Mouse (Mus musculus) T-helper 17 cell (primary cell): ENCODE measurements around the gene Sorl1.
"Not testable (repeated sequence)": the region's sequence is repeated elsewhere in the genome, so short reads cannot be mapped to it uniquely, and the experiment has no call there.

Source experiments
- in situ Hi-C, 2 experiments: fragments of 300-600 bp; cut with MboI, MseI; formaldehyde crosslinking; loops; 1 replicate in 1 of 2; 2 replicates in 1 of 2; pipeline ENCODE4 v1.15.1; 2025; ENCODE audit warnings: high pct_unique_total_duplicates in 2 of 2

Gene Sorl1

DNA sequence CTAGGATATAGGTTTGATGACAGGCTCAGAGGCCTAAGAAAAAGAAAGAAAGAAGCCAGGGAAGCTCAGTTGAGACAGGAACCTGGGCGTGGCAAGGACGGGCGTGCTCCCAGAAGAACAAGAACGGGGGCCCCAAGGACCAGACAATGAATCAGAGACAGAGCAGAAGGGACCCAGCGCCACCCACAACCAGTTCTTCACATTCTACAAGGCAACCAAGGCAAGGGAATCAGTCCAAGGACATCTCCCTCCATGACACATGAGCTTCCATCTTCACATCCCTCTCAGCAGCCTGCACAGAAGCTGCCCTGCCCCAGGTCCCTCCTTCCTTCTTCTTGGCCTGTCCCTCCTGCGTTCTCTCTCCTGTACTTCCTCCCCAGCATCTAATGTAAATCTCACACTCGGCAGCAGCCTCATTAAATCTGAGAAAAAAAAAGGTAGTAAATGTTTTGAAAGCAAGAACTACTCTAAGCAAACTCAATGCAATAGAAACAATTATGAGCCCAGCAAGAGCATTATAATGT lies 30.0 kb downstream of the Sorl1 start:
- in situ Hi-C loops = no loop called here

DNA sequence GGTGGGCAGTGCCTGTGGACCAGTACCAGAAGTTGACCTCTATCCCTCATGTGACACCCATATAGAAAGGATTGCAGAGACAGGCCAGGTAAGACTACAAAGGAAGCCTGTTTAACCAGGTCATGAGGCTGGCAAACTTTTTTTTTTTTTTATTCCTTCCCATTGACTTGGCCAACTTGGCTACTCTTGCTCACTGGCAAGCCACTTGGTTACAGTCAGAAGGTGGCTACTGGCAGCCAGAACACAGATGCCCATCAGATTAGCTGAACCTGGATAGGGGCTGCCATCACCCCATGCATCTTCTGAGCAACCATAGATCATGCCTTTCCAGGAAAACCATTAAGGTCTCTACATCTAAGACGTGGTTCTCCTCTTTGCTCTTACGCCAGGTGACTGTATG lies 31.3 kb downstream of the Sorl1 start:
- in situ Hi-C loops = no loop called here

DNA sequence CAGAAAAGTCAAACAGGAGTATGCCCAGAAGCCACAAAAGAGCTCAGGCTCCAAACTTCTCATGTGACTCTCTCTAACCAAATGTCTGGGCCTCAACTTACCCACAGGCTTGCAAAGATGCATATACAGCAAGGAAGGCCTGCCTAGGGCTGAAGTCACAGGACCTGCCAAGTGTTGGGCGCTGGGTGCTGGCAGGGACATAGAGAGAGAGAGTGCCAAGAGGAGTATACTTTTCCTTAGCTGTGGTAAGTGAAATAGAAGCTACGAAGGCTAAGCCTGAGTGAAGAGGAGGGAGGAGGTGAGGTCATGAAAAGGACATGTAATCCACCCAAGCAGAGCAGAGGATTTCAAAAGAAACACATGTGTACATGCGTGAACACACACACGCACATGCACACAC lies 32.5 kb downstream of the Sorl1 start:
- in situ Hi-C loops = no loop called here

DNA sequence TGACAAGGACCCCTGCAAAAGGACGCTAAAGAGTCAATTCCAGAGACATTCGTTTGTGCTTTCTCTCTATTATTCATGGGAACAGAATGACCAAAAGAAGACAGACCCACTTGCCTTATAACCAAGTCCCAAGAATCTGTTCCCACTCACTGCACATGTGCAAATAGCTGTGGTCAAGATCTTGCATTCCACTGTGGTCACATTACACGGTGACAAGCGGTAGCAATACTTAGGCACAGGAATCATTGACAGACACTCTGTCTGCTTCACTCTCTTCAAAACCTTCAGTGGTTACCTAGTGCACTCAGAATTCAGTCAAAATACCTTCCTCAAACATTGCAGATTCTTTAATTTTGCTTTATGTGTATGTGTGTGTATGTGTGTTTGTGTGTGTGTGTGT lies 36.2 kb downstream of the Sorl1 start:
- in situ Hi-C loops = no loop called here

DNA sequence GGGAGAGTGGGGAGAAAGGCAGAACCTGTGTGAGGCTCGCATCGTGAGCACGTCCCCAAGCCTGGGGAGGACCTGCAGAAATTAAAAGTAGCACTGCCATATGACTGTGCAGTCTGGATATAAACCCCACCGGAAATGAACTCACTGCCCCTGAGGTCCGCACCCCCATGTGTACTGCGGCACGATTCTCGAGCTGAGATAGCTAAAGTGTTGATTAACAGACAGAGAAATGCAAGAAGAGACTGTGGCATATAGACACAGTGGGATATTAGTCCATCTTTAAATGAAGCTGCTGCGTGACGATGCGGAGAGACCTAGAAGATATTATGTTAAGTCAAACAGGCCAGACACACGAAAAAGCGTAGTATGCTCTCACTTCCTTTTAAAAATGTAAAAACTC lies 38.1 kb downstream of the Sorl1 start:
- in situ Hi-C loops = no loop called here

DNA sequence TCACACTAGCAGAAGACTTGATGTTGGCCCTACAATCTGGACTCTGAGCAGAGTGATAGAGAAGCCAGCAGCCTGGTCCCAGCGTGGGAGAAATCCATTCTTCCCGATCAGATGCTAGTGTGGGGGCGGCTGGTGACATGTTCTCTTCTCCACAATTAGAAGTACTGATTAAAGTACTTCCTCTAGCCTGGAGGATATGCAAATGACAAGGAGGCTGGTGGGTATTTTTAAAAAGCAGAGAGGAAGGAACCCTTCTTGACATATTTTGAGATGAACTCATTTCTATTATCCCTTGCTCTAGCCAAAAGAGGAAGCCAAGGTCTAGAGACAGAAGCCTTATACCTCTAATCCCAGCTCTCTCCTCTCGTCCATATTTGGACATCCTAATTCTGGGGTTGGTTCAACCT lies 40.4 kb downstream of the Sorl1 start:
- in situ Hi-C loops = no loop called here

DNA sequence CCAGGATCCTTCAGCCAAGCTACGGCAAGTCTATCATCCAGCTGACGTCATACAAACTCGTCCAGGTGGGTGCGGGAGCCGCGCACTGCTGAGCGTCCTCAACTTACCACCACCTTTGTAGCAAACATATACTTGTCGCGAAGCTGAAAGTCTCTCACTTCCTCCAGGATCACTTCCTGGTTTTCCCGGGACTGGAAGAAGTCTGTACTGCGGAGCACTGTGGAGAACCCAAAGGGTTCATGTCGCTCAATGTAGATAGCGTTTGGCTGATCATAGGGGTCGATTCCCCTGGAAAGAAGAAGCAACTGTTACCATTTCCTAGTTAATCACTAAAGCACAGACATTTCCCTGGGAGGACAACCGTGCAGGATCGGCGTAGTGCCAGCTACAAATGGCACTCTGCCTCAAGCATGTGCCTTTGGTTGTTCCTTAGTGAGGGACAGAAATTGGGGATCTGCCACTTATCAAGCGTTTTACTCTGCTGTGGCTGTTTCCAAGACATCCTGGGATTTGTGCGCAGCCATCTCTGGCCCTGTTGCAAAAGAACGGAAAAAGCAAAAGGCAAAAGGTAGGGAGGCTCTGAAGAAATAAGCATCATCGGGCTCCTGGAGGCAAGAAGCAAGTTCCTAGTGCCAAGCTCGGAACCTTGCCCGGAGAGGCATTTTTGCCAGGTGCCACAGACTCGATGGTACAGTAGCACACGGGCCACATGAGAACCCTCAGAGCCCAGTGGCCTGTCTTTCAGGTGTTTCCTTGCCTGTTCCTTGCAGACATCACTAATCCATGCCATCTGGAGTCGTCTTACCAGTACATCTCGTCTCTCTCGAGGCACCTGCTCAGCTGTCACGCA lies 42.2 kb downstream of the Sorl1 start:
- in situ Hi-C loops = no loop called here

DNA sequence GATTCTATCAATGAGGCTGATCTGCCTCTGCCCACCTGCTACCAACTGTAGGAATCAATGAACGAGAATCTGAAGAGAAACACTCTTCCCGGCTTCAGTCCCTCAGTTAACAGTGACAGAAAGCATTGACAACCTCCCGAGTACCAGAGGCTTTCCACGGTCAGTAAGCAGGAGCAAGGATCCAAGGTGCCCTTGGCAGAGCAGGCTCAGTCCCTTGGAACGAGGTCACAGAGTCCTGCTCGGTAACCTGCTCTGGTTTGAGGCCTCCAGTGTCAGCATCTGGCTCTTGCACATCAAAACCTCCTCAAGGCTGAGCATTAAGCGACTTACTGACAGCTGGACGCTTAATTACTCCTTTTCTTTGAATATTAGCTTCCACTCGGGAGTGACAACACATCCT lies 43.4 kb downstream of the Sorl1 start:
- in situ Hi-C loops = no loop called here

DNA sequence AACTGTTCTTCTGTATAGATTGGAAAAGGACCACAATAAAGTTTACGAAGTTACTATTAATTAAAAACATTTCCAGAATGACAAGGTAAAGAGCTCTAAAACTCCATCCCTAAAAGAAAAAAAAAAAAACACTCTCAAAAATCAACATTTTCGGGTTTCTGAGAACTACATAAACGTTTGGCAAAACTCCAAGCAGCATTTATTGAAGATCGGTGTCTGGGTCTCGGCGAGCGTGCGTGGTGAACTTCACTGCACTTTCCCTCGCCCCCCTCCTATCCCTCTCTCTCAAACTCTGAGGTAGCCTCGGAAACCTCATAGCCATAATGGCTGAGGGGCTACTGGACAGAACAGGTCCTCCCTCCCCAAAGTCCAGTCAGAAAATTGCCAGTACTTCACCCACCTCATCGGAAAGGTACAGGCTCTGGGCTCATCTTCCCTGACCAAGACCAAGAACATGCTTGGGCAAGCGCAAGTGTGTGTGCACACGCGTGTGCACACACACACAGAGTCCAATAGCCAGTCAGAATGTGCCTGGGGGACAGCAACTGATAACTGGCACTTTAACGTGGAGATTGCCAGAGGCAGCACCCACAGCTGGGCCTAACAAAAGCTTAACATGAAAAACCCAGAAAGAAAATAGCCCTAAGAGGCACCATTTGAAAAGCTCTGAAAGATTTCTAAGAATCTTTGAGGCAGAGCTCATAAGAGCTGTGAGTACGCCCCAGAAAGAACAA lies 46.8 kb downstream of the Sorl1 start:
- in situ Hi-C loops = no loop called here

DNA sequence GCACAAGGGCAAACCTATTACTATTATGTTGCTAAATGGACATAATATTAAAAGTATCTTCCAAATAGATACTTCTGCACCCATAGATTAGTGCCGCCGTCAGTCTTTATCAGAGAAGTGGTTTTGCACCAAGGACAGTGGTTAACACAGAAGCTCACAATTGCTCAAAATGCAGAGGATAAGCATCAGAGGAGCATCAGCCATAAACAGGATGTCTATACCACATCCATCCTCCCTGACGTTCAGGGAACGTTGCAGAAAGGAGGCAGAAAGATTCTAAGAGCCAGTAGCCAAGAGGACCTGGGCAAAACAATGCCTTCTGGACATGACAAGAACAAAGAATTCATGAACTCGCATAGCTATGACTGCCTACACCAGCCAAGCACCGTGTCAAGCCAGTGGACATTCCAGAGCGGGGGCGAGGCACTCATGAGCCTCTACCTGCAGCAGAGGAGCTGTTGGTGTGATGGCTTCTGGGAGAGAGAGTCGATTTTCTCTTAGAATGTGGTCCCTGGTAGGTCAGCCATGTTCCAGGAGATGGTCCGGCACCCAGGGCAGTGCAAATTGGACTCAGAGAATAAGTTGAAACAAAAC lies 47.7 kb downstream of the Sorl1 start:
- in situ Hi-C loops = no loop called here

DNA sequence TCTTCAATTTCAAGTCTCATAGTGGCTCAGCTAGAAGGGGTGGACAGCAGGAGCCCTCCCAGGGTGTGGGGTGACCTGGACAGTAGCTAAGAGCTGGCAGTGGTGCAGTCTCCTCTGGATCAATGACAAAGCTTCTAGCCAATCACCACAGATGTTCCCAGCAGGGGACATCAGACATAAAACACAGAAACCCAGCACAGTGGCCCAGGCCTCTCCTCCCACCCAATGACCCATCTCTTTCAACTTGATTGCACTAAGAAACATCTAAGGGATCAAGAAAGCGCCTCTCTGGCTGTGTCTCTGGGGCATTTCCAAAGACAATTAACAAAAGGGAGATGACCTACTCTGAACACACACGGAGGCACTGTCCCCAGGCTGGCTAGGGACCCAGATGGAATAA lies 48.9 kb downstream of the Sorl1 start:
- in situ Hi-C loops = no loop called here

DNA sequence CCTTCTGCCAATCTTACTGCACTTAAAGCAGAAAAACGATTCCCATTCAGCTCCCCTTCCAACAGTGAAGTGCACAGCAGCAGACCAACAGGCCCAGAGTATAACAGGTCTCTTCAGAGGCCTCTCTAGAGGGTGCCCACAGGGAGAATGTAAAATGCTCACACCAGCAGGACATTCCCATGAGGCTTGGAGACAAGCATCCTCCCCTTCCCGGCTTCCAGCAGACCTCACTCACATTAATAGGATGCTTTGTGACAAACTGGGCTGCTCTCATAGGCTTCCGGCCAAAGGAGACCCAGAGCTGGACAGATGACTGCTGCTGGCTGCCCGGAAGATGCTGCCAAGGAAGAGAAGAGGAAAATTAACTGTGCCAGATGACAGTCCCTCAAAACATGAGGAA lies 52.1 kb downstream of the Sorl1 start:
- in situ Hi-C loops = no loop called here

DNA sequence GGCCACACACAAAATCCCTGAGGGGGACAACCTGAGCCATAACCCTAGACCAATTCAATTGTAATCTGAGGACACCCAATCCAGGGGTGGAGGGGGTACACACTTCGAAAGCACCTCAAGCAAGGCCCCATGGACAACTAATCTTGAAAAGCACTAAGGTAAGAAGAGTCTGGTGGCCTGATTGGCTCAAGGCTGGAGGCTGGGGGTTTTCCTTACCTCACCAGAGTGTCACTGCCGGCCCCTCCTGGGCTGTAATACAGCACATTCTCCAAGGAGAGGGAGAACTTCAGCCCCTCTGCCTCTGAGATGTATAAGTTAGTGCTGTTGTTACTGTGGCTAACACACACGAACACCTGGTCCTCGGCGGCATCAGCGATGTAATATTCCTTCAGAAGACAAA lies 53.2 kb downstream of the Sorl1 start:
- in situ Hi-C loops = no loop called here

DNA sequence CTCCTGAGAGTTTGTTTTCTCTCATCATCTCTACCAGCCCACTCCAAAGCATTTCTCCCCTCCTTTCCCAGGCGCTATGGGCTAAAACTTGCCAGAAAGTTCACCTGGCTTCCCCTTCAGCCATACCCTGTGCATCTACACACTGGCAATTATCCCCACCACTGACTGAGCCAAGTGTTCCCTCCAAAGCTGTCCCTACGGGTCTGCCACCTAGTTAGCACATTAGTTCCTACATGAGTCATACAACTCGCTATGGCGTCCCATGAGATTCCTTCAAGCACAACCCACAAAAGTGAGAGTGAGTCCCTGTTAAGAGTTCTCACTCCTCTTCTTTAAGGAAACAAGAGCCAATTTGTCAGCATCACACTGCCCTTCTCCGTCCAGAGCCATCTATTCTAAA lies 54.6 kb downstream of the Sorl1 start:
- in situ Hi-C loops = no loop called here

DNA sequence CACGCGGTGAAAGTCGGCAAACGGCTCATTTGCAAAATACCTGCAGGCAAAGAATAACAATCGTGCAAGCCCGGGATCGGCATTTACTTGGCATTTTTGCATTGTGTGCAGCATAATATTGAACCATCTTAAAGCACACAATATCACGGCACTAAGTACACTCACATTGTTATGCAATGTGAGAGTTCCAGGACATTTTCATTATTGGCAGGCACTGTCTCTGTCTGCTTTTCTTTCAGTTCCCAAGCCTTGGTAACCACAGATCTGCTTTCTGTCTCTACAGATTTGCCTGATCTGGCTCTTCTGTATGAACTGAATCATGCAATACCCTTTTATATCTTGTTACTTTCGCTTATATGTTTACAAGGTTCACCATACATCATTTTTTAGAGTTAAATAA lies 56.1 kb downstream of the Sorl1 start:
- in situ Hi-C loops = no loop called here

DNA sequence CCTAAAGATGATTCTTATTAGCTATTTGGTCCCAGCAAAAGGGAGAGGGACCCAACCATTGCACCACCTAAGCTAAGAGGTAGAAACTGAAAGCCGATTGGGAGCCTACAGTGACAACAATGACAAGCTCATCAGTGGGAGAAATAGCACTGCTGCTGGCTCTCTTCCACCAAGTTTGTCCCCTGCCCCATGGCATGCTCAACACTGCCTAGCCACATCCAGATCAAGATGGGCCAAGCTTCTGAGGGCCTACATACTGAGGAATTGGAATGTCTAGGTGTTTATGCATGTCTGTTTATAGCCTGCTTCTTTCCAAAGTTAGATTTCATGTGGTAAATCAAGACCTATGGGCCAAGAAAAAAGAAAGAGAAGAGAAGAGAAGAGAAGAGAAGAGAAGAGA lies 58.3 kb downstream of the Sorl1 start:
- in situ Hi-C loops = no loop called here

DNA sequence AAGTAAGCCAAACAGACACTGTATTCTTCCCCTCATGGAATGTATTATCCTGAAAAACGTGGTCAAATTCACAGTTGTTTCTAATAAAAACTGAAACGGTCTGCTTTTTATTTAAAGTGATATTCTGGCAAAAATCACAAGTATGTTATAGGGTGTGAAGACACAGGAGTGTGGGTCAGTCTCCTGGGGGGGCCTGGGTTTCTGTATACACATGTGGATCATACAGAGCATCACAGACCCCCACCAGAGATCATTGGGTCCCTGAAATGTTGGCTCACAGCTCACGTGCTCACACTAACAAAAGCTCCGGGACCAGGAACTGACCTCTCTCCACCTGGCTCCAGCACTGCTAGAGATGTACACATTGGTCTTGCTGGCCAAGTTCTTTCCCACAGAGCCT lies 60.7 kb downstream of the Sorl1 start:
- in situ Hi-C loops = no loop called here

DNA sequence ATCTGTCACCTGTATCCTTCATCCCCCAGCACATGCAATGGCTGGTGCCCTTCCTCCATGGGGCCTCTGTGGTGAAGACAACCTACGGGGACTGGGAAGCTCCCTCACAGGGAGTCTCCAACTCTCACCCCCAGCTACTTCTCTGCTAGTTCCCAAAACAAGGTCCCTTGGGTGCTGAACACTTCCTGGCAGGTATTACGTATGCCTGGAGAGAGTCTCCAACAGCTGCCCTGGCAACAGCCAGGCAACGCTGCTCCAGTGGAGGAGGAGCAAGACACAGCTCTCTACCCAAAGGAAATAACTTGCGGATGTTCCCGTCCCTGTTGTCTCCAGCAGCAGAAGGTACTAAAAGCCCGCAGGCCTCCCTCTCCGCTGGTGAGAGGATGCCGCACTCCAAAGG lies 61.8 kb downstream of the Sorl1 start:
- in situ Hi-C loops = no loop called here

DNA sequence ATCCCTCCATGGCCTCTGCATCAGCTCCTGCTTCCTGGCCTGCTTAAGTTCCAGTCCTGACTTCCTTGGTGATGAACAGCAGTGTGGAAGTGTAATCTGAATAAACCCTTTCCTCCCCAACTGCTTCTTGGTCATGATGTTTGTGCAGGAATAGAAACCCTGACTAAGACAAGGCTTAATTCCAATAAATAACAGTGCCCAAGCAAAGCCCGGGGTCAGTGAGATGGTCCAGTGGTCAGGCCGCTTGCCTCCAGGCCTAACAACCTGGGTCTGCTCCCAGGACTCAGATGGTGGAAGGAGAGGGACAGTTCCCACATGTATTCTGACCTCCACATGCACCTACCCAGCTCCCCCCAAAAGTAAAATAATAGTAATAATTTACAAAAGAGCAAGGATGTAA lies 65.1 kb downstream of the Sorl1 start:
- in situ Hi-C loops = not testable (repeated sequence)

DNA sequence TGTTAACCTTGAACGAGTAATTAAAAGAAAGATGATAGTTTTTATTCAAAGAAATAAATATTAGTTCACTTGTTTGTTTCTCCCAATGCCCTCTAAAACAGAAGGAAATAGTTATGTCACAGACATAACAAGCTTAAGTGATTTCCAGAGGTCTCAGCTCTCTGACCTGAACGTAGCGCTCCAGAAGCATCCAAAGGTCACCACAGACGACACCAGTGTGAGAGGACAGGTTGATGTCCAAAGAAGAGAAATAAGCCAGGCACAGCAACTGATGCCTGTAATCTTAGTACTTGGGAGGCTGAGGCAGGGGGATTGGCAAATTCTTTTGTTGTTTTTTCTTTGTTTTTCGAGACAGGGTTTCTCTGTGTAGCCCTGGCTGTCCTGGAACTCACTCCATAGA lies 67.5 kb downstream of the Sorl1 start:
- in situ Hi-C loops = no loop called here

DNA sequence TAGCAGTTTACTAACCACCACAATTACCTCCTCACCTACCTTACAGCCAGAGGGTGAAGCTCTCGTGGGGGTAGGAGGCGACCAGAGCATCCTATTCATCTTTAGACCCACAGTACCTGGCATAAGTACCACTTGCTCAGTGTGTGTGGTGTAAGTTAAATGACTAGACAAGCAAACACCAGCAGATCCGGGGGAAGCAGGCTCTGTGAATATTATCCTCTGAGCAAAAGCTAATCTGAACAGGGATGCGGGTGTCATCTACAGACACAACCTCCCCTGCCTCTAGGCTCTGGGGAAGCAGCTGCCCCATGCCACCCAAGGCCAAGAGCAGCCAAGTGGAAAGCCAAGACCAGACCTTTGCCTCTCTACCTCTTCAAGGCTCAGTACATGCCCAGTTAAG lies 68.7 kb downstream of the Sorl1 start:
- in situ Hi-C loops = no loop called here
